Mouse (Mus musculus) bone marrow, adult 2 months (tissue): ENCODE data around the gene Acvr1.

Experiments used
- CTCF ChIP-seq: fragments of 200-500 bp; IDR thresholded peaks from 2 replicates; pipeline ENCODE4 v1.5.1; 2011; ENCODE audit warnings: low read length, control low read depth; ENCODE audit not compliant: control insufficient read depth, insufficient read depth
- POLR2A ChIP-seq: fragments of 200-500 bp; IDR thresholded peaks from 2 replicates; pipeline ENCODE4 v1.6.1; 2011; ENCODE audit warnings: low read depth, mild to moderate bottlenecking, control low read depth, low read length, borderline replicate concordance; ENCODE audit not compliant: control insufficient read depth

- TF ChIP-seq CTCF (no peak), POLR2A (no peak)
Measured at GRCm38 (mm10) chr2:58423319-58423718, 143.6 kb downstream of the Acvr1 start.
